Mouse (Mus musculus): ENCODE measurements around the gene Ipo11. TPM values are rescaled to one million over a fixed set of nuclear protein-coding genes. Genes with fewer than 3 reads are reported as not detected.

Gene Ipo11
- polyA plus RNA-seq, 1 experiment from 2014 or later = 88.5 TPM

DNA sequence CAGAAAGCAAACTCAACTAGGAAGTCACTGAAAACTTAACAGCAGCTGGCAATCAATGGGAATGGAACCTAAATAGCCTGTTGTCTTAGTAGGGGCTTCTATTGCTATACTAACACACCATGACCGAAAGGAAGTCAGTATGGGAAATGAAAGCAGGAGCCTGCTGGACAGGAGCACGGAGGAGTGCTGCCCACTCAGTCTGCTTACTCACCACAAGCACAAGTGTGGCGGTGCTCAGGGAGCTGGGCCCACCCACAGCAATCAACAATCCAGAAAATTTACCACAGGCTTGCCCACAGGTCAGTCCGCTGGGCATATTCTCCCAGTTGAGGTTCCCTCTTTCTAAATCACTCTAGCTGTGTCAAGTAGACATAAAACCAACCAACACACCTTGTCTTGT, 52.5 kb downstream of the Ipo11 start:
- Histone ChIP-seq H3K27me3 (ENCODE audit: control insufficient read depth, insufficient read depth, low read length) (no peaks in the 10 kb centered on the region), H3K4me2 (replicated peaks; ENCODE audit: low read depth, low read length) (no peak overlapping the region), H3K4me3 (ENCODE audit: low read length) (no peak overlapping the region), H3K36me3 (ENCODE audit: control insufficient read depth, insufficient read depth, low read length) (peaks cover 17% of the 10 kb centered on the region), H3K9ac (ENCODE audit: low read depth, low read length) (no peak overlapping the region), H3K4me1 (ENCODE audit: control insufficient read depth, insufficient read depth, low read length) (no peaks in the 10 kb centered on the region), H3K27ac (ENCODE audit: low read depth, low read length) (no peak overlapping the region), H3K9me3 (ENCODE audit: control insufficient read depth, low read length) (no peaks in the 10 kb centered on the region)
- ATAC-seq (ENCODE audit: low FRiP score, low TSS enrichment) = no peak
- 93% methylated on average over 4 of the region's 4 CpGs for WGBS

DNA sequence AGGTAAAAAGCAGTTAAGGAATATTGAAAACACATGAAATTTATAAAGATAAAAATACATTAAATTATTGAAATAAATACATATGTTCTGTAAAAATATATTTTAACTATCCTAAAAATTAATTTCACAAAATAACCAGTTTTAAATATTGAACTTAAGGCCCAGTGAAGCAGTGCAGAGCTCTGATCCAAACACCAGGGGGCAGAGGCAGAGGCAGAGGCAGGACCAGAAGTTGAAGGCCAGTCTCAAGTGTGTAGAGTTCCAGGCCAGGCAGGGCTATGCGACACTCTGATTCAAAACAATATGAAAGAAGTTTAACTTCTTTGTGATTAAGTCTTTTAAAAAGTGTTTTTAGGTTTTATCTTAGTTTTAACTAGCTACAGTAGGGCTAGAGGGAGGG, 60.5 kb downstream of the Ipo11 start:
- H3K4me3 ChIP-seq (ENCODE audit: low read length) = no peak overlapping the region
- no peak overlapping the region for H3K4me2 ChIP-seq (replicated peaks; ENCODE audit: low read depth, low read length)
- no peaks in the 10 kb centered on the region for H3K9me3 ChIP-seq (ENCODE audit: control insufficient read depth, low read length)
- no peaks in the 10 kb centered on the region for H3K4me1 ChIP-seq (ENCODE audit: control insufficient read depth, insufficient read depth, low read length)
- no peaks in the 10 kb centered on the region for H3K27me3 ChIP-seq (ENCODE audit: control insufficient read depth, insufficient read depth, low read length)
- H3K36me3 ChIP-seq (ENCODE audit: control insufficient read depth, insufficient read depth, low read length) = peaks cover 20% of the 10 kb centered on the region; the same call in 1 of the 2 replicates
- no peak overlapping the region for H3K27ac ChIP-seq (ENCODE audit: low read depth, low read length)
- H3K9ac ChIP-seq (ENCODE audit: low read depth, low read length) = no peak overlapping the region
- WGBS = 89% methylated on average over 1 of the region's 1 CpGs
- ATAC-seq (ENCODE audit: low FRiP score, low TSS enrichment) = no peak

DNA sequence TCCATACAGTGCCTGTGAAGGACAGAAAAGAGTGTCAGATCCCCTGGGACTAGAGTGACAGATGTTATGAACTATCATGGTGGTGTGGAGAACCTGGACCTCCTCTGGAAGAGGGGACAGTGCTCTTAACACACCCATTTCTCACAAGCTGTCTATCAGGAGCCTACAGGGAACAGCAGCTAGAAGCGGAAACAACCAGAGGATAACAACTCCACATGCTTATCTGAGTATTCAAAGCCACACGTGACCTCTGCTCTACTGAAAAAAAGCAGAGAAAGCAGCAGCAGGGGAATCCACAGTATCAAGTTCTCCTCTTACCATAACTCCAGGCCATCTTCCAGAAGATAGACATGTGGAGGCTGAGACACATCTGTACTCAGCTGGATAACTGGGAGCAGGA, 71.2 kb downstream of the Ipo11 start:
- no peak overlapping the region for H3K27ac ChIP-seq (ENCODE audit: low read depth, low read length)
- H3K9me3 ChIP-seq (ENCODE audit: control insufficient read depth, low read length) = no peaks in the 10 kb centered on the region
- H3K9ac ChIP-seq (ENCODE audit: low read depth, low read length) = no peak overlapping the region
- peaks cover 29% of the 10 kb centered on the region; the same call in 1 of the 2 replicates for H3K36me3 ChIP-seq (ENCODE audit: control insufficient read depth, insufficient read depth, low read length)
- ATAC-seq (ENCODE audit: low FRiP score, low TSS enrichment) = no peak
- H3K4me1 ChIP-seq (ENCODE audit: control insufficient read depth, insufficient read depth, low read length) = no peaks in the 10 kb centered on the region
- H3K4me2 ChIP-seq (replicated peaks; ENCODE audit: low read depth, low read length) = no peak overlapping the region
- H3K4me3 ChIP-seq (ENCODE audit: low read length) = no peak overlapping the region
- WGBS = 84% methylated on average over 2 of the region's 2 CpGs
- no peaks in the 10 kb centered on the region for H3K27me3 ChIP-seq (ENCODE audit: control insufficient read depth, insufficient read depth, low read length)

DNA sequence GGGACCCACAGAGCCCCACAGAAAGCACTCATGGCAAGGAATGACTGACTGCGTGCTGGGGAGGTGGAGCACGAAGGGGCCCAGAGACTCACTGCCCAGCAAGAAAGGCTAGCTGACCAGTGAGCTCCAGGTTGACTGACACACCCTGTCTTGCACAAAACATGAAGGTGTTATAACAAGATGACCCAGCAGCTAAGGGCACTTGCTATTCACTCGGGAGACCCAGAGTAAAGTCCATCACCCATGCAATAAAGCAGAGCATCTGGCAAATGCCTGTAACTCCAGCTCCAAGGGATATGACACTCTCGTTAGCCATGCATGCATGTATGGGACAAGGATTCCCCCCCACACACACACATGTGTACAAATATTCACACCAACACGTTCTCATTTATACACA, 78.0 kb downstream of the Ipo11 start:
- 88% methylated on average over 5 of the region's 5 CpGs for WGBS
- H3K36me3 ChIP-seq (ENCODE audit: control insufficient read depth, insufficient read depth, low read length) = peaks cover 27% of the 10 kb centered on the region
- no peak overlapping the region for H3K4me3 ChIP-seq (ENCODE audit: low read length)
- H3K4me2 ChIP-seq (replicated peaks; ENCODE audit: low read depth, low read length) = no peak overlapping the region
- H3K4me1 ChIP-seq (ENCODE audit: control insufficient read depth, insufficient read depth, low read length) = no peaks in the 10 kb centered on the region
- H3K27me3 ChIP-seq (ENCODE audit: control insufficient read depth, insufficient read depth, low read length) = no peaks in the 10 kb centered on the region
- H3K9ac ChIP-seq (ENCODE audit: low read depth, low read length) = no peak overlapping the region
- no peak overlapping the region for H3K27ac ChIP-seq (ENCODE audit: low read depth, low read length)
- ATAC-seq (ENCODE audit: low FRiP score, low TSS enrichment) = no peak
- H3K9me3 ChIP-seq (ENCODE audit: control insufficient read depth, low read length) = no peaks in the 10 kb centered on the region

DNA sequence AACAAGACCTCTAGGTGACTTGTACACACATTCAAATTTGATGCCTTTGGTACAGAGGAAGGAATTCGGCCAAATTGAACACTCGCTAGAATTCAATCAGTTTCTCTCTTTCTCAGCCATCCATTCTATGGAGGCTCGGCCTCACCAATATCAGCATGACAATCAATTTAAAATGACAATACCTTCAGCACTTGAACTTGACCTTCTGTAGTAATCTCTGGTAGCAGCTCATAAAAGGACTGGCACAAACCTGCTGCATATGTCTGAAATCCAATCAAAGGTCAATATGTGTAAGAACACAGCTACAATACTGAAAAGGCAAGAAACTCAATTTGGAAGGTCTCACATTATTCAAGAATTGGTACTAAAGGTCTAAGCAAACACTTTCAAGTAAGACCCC, 80.2 kb downstream of the Ipo11 start:
- Histone ChIP-seq H3K9ac (ENCODE audit: low read depth, low read length) (no peak overlapping the region), H3K4me3 (ENCODE audit: low read length) (no peak overlapping the region), H3K27me3 (ENCODE audit: control insufficient read depth, insufficient read depth, low read length) (no peaks in the 10 kb centered on the region), H3K36me3 (ENCODE audit: control insufficient read depth, insufficient read depth, low read length) (peaks cover 23% of the 10 kb centered on the region), H3K4me1 (ENCODE audit: control insufficient read depth, insufficient read depth, low read length) (no peaks in the 10 kb centered on the region), H3K9me3 (ENCODE audit: control insufficient read depth, low read length) (no peaks in the 10 kb centered on the region), H3K27ac (ENCODE audit: low read depth, low read length) (no peak overlapping the region), H3K4me2 (replicated peaks; ENCODE audit: low read depth, low read length) (no peak overlapping the region)
- WGBS = 94% methylated on average over 3 of the region's 3 CpGs
- ATAC-seq (ENCODE audit: low FRiP score, low TSS enrichment) = no peak

DNA sequence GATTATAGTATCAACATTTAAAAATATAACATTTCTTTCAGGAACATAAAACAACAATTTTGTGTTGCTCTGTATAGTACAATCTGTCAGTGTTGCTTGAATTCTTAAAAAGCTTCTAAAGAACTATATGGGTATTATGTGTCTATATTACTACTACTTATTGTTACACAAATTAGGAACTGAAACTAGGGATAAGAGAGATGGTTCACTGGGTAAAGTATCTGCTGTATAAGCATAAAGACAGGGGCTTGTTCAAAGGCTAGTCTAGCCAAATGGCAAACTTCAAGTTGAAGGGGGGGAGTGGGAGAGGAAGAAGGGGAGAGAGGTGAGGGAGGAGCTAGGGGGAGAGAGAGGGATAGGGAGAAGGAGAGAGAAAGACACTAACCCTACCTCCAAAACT, 89.2 kb downstream of the Ipo11 start:
- no peaks in the 10 kb centered on the region for H3K27me3 ChIP-seq (ENCODE audit: control insufficient read depth, insufficient read depth, low read length)
- H3K4me1 ChIP-seq (ENCODE audit: control insufficient read depth, insufficient read depth, low read length) = no peaks in the 10 kb centered on the region
- no peak overlapping the region for H3K4me3 ChIP-seq (ENCODE audit: low read length)
- no peak for ATAC-seq (ENCODE audit: low FRiP score, low TSS enrichment)
- peaks cover 6% of the 10 kb centered on the region; the same call in 1 of the 2 replicates for H3K36me3 ChIP-seq (ENCODE audit: control insufficient read depth, insufficient read depth, low read length)
- no peak overlapping the region for H3K4me2 ChIP-seq (replicated peaks; ENCODE audit: low read depth, low read length)
- no peak overlapping the region for H3K27ac ChIP-seq (ENCODE audit: low read depth, low read length)
- H3K9me3 ChIP-seq (ENCODE audit: control insufficient read depth, low read length) = no peaks in the 10 kb centered on the region
- no peak overlapping the region for H3K9ac ChIP-seq (ENCODE audit: low read depth, low read length)

DNA sequence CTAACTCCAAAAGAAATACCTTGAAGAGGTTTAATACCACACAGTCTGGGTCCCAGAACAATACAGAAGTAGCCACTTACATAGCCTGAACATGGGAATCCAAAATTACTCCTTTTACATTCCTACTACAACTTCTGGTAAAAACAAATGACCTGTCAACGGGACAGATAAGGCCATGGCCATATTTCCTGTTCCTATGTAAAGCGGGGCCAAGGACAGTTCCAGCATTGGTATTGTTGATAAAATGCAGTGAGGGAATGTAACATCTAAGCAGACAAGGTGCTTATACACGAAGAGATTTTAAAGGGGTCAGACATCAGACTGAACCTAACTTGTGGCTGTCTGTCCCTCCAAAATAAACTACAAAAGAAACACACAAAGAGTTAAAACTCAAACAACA, 91.8 kb downstream of the Ipo11 start:
- Histone ChIP-seq H3K36me3 (ENCODE audit: control insufficient read depth, insufficient read depth, low read length) (peaks cover 13% of the 10 kb centered on the region; the same call in 1 of the 2 replicates), H3K9ac (ENCODE audit: low read depth, low read length) (no peak overlapping the region), H3K4me2 (replicated peaks; ENCODE audit: low read depth, low read length) (no peak overlapping the region), H3K9me3 (ENCODE audit: control insufficient read depth, low read length) (no peaks in the 10 kb centered on the region), H3K27ac (ENCODE audit: low read depth, low read length) (no peak overlapping the region), H3K27me3 (ENCODE audit: control insufficient read depth, insufficient read depth, low read length) (no peaks in the 10 kb centered on the region), H3K4me1 (ENCODE audit: control insufficient read depth, insufficient read depth, low read length) (no peaks in the 10 kb centered on the region), H3K4me3 (ENCODE audit: low read length) (no peak overlapping the region)
- 73% methylated on average over 3 of the region's 3 CpGs for WGBS
- ATAC-seq (ENCODE audit: low FRiP score, low TSS enrichment) = no peak

DNA sequence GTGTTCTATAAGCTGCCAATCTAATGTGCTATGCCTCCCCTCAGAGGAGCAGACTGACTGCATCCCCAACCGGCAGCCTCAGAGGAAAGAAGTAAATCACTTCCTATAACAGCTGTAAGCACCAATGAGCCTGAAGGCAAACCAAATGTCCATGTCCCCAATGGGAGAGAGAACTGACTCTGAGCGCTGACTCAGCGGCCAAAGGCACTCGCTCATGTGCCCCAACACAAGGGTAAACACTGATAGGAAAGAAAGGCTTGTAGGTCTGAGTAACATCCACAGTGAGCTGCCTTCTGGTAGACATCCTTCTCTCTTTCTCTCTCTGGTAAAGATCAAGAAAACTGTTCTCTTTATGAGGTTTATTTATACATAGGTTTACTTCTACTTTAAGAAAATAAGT, 94.2 kb downstream of the Ipo11 start:
- Histone ChIP-seq H3K27ac (ENCODE audit: low read depth, low read length) (no peak overlapping the region), H3K4me1 (ENCODE audit: control insufficient read depth, insufficient read depth, low read length) (no peaks in the 10 kb centered on the region), H3K4me3 (ENCODE audit: low read length) (no peak overlapping the region), H3K27me3 (ENCODE audit: control insufficient read depth, insufficient read depth, low read length) (no peaks in the 10 kb centered on the region), H3K9ac (ENCODE audit: low read depth, low read length) (no peak overlapping the region), H3K4me2 (replicated peaks; ENCODE audit: low read depth, low read length) (no peak overlapping the region), H3K36me3 (ENCODE audit: control insufficient read depth, insufficient read depth, low read length) (peaks cover 13% of the 10 kb centered on the region; the same call in 1 of the 2 replicates), H3K9me3 (ENCODE audit: control insufficient read depth, low read length) (no peaks in the 10 kb centered on the region)
- ATAC-seq (ENCODE audit: low FRiP score, low TSS enrichment) = no peak
- WGBS = 80% methylated on average over 4 of the region's 4 CpGs

DNA sequence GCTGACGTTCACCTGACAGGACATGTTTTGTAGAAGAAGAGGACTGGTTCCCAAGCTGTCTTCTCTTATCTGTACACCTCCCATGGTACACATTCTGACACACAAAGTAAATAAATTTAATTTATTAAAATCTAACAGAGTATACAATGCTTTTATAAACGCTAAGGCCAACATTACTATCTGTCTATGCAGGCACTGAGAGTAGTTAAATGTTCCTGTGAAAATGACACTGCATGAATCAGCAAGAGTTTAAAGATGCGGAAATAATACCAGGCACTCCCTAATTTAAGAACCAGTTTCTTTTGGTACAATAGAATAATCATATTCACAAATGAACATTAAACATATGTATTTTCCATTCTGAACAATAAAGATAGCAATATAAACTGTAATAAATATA, 98.0 kb downstream of the Ipo11 start:
- ATAC-seq (ENCODE audit: low FRiP score, low TSS enrichment) = no peak
- 95% methylated on average over 3 of the region's 3 CpGs for WGBS
- H3K4me3 ChIP-seq (ENCODE audit: low read length) = no peak overlapping the region

DNA sequence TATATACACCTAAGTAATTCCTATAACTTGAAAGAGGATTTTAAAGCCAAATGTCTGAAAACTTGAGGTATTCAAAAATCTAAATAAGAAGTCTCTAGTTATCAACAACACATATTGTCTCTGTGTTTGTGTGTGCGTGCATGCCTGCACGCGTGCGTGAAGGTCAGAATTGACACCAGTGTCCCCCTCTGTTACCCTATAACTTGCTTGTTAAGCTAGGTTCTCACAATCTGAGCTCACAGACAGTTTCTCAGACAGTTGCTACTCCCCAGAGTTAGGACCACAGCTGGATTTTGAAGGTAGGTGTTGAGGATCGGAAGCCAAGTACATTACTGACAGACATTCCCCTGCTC, 100.3 kb downstream of the Ipo11 start:
- H3K36me3 ChIP-seq (ENCODE audit: control insufficient read depth, insufficient read depth, low read length) = peaks cover under 1% of the 10 kb centered on the region; the same call in 1 of the 2 replicates
- H3K4me3 ChIP-seq (ENCODE audit: low read length) = no peak overlapping the region
- ATAC-seq (ENCODE audit: low FRiP score, low TSS enrichment) = no peak
- H3K27ac ChIP-seq (ENCODE audit: low read depth, low read length) = peak overlapping the region; percentile 62; the same call in 1 of the 2 replicates
- H3K9ac ChIP-seq (ENCODE audit: low read depth, low read length) = no peak overlapping the region
- whole genome bisulfite sequencing = 85% methylated on average over 5 of the region's 5 CpGs
- H3K27me3 ChIP-seq (ENCODE audit: control insufficient read depth, insufficient read depth, low read length) = no peaks in the 10 kb centered on the region
- no peaks in the 10 kb centered on the region for H3K4me1 ChIP-seq (ENCODE audit: control insufficient read depth, insufficient read depth, low read length)
- no peak overlapping the region; the same call in 1 of the 2 replicates for H3K4me2 ChIP-seq (replicated peaks; ENCODE audit: low read depth, low read length)
- no peaks in the 10 kb centered on the region for H3K9me3 ChIP-seq (ENCODE audit: control insufficient read depth, low read length)

More for the DNA sequence above, 98.0 kb downstream of the Ipo11 start:
- peaks cover 7% of the 10 kb centered on the region; the same call in 1 of the 2 replicates for H3K36me3 ChIP-seq (ENCODE audit: control insufficient read depth, insufficient read depth, low read length)
- no peaks in the 10 kb centered on the region for H3K27me3 ChIP-seq (ENCODE audit: control insufficient read depth, insufficient read depth, low read length)
- H3K4me1 ChIP-seq (ENCODE audit: control insufficient read depth, insufficient read depth, low read length) = no peaks in the 10 kb centered on the region
- H3K9ac ChIP-seq (ENCODE audit: low read depth, low read length) = no peak overlapping the region
- H3K4me2 ChIP-seq (replicated peaks; ENCODE audit: low read depth, low read length) = no peak overlapping the region
- H3K9me3 ChIP-seq (ENCODE audit: control insufficient read depth, low read length) = no peaks in the 10 kb centered on the region
- H3K27ac ChIP-seq (ENCODE audit: low read depth, low read length) = no peak overlapping the region

Data from kidney, embryonic 14.5 days (tissue).